Mouse (Mus musculus) ES-E14 (cell line): ENCODE measurements around the gene Rassf4.
"Not testable (repeated sequence)": the region's sequence is repeated elsewhere in the genome, so short reads cannot be mapped to it uniquely, and the experiment has no call there.

Source experiments
- HCFC1 ChIP-seq: IDR thresholded peaks from 2 replicates; pipeline ENCODE4 v1.6.1; 2012; ENCODE audit warnings: low read length, inconsistent platforms, borderline replicate concordance; ENCODE audit not compliant: insufficient read depth
- ZC3H11A ChIP-seq: IDR thresholded peaks from 2 replicates; pipeline ENCODE4 v1.6.1; 2012; ENCODE audit warnings: low read depth, mild to moderate bottlenecking, inconsistent platforms, low read length, borderline replicate concordance
- ZNF384 ChIP-seq: IDR thresholded peaks from 2 replicates; pipeline ENCODE4 v1.6.1; 2012; ENCODE audit warnings: low read depth, low read length, inconsistent platforms

DNA sequence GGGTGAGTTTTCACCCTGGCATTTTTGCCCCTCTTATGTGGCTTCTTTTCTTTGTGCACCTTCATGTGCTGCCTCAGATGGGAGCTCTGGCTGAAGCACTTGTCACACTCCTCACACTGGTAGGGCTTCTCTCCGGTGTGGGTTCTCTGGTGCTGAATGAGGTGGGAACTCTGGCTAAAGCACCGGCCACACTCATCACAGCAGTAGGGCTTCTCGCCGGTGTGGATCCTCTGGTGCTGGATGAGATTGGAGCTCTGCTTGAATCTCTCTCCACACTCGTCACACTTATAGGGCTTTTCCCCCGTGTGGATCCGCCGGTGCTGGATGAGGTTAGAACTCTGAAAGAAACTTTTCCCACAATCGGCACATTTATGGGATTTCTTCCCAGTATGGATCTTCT, 47.3 kb downstream of the Rassf4 start:
- TF ChIP-seq HCFC1, ZNF384, ZC3H11A: not testable (repeated sequence)
